Mouse (Mus musculus): Measurements from ENCODE around the gene Lmf1.

The Lmf1 gene

DNA sequence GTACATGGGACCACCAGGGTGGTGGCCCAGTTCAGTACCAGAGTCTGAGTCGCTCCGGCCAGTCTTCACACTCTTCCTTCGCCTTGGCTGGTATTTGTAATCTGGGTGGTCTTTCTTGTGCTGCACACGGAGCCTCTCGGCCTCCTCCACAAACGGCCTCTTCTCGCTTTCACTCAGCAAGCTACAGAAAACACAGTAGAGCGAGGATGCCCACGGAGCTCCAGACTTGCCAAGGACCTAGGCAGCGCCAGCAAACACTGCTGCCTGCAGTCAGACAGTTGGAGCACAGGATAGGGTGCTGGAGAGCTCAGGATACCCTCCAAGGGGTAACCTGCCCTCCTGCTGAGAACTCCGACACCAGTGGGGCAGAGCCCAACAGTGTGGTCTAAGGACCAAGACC is 10.0 kb upstream of the Lmf1 start:
- DNase-seq (ENCODE audit: low spot score), result no peak

DNA sequence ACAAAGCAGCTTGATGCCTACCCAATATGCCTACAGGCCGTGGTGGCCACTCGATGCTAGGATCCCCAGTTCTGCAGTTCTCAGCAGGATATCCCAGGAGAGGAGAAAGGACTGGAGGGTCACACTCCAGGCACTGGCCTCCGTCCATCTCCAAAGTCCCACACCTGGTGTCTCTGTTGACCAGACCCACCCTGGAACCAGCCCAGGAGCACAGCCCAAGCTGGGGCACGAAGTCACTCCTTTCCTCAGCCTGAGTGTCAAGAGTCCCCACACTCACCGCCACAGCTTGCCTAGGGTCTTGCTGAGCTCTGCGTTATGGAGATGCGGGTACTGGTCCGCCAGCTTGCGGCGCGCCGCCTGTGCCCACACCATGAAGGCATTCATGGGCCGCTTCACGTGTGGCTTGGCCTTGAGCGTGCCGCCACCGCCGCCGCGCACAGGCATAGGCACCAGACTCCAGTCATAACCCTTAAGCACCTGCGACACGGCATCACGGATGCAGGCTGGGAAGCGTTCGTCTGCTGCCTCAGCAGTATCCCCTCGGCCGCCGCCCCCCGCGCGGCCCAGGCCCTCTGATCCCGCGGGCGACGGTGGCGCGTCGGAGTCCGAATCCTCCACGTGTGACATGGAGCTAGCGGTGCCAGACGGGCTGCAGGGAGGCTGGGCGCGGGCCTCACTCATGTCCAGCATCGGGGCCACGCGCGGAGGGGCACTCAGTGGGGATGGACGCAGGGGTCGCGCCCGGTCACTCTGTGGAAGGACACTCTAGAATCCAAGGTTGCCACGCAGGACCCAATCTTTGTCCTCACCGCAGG is 8.8 kb upstream of the Lmf1 start:
- no peak for DNase-seq (ENCODE audit: low spot score)

DNA sequence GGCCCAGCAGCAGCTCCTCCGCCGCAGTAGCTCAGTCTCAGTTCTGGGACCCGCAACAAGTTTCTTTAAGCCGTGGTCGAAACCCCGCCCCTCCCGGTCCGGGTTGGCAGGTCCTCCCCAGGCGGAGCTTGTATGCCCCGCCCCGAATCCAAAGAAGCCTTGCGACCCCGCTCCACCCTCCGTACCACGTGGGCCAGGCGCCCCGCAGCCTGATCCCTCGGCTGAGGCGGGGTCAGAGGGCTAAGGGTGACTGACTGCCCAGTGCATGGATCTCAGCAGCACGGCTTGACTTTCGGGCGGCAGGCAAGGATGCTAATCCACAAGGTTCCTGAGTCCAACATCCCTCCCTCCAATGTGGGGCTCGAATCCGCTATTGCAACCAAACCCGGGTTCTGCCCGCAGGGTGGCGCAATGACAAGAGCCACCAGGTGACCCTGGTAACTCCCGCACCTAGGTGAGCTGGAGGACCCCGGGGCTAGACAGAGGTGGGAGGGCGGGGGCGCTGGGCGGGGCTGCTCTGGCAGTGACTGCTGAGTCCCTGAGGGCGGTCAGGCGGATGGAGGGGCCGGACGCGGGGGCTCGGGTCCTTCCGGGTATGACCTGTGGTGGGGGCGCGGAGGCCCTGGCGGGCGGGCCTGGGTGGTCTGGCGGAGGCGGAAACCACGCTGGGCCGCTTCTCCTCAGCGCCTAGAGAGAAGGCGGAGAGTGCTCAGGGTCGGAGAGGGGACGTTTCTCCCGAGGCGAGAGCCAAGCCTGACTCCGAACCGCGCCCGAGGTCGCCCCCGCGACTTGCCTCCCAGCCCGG is 8.0 kb upstream of the Lmf1 start, which contains the start of gene Sox8:
TSS of gene Sox8 (minus strand) at position 39 of the 805 bp plus-strand sequence.
- DNase-seq (ENCODE audit: low spot score), result peak; percentile 84

DNA sequence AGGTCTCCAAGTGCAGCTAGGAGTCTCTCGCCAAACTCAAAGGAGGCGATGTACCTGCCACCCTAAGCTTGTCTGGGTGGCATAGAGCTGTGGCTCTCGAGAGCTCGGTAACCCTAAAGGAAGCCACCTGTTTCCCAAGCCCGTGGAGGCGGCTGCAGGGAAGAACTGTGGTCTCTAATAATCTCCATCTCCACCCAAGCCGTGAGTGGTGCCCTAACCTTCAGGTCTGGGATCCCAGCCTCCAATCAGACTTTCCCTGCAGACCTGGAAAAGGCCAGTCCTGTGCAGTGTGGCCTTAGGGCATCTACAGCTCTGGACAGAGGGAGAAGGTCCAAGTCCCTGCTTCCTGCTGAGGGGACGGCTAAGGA is 7.4 kb upstream of the Lmf1 start:
- DNase-seq (ENCODE audit: low spot score), result no peak

DNA sequence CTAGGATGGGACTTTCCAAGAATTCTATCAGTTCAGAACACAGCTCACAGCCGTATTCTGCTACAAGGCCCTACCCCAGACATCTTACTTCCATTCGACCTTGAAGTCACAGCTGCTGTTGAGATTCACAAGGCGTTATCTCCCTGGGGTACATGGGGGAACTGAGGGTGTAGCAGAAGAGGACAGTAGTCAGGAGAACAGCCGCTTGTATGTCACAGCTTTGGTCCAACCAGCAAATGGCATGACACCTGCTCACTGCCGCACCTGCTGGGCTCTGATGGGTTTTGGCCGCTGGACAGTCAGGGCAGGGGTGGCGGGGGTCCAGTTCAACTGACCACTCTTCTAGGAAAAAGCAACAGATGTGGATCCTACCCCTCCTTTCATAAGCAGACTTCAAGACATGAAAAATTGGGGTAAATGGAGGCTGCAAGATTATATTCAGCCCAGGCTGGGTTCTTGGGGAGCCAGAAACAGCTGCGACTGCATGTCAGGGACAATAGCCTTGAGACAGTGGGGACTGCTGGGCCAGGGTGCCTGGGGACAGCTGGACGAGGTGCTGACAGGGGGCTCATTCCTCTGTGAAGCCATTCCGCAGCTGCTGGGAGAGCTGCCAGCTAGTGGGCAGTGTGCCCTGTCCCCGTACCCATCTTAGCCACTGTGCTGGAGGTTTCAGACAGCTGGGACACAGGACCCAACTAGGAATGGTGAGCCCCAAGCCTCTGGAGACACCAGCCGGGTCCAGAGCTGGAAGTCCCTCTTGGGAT is 3.5 kb upstream of the Lmf1 start:
- no peak for DNase-seq (ENCODE audit: low spot score)

DNA sequence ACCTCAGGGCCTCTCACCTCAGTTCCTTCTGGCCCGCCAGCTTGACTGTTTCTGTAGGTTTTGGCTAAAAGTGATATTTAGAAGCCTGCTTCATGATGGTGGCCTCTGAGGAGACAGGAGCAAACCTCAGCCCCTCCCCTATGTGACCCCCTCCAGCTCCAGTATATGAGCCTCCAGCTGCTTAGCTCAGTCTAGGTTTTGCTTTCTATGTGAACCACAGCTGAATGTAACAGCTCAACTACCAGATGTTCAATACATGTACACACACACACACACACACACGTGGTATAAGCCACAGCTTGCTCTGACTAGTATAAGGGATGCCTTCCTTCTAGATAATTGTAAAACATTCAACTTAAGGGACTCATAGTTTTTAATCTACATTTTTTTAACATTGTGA is 2.9 kb upstream of the Lmf1 start:
- no peak for DNase-seq (ENCODE audit: low spot score)

DNA sequence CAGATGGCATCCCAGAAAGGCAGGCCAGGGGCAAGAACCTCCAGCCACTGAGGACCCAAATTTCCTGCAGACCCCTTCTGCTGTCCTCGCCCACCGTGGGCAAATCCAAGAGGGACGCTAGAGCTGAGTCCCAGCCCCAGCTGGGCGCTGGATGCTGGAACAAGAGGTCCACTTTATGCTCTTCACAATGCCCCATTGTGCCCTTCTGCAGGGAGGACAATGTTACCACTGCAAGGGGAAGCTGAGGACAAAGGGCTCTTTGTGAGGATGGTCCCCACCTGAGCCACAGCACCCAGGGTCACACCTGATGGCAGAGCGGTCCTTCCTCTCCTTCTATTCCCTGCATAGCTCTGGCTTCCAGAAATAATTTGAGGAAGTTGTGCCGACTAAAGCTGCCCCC is 1.6 kb upstream of the Lmf1 start:
- DNase-seq (ENCODE audit: low spot score), result no peak

DNA sequence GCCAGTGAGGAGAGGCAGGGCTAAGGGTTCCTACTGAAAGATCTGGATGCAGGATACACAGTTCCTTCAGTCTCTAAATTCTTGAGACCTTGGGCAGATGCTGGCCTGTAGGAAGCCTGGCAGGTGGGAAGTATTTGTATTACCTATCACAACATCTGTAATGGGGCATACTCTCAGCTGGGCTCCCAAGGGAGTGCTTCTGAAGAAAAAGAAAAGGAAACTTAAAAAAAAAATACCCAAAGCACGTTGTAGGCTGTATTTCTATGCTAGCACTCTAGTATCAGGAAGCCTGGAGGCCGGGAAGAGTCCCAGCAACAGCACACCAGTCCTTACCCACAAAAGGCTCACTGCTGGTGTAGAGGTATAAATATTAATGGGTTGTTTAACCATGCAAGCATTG is 1.2 kb upstream of the Lmf1 start:
- no peak for DNase-seq (ENCODE audit: low spot score)

DNA sequence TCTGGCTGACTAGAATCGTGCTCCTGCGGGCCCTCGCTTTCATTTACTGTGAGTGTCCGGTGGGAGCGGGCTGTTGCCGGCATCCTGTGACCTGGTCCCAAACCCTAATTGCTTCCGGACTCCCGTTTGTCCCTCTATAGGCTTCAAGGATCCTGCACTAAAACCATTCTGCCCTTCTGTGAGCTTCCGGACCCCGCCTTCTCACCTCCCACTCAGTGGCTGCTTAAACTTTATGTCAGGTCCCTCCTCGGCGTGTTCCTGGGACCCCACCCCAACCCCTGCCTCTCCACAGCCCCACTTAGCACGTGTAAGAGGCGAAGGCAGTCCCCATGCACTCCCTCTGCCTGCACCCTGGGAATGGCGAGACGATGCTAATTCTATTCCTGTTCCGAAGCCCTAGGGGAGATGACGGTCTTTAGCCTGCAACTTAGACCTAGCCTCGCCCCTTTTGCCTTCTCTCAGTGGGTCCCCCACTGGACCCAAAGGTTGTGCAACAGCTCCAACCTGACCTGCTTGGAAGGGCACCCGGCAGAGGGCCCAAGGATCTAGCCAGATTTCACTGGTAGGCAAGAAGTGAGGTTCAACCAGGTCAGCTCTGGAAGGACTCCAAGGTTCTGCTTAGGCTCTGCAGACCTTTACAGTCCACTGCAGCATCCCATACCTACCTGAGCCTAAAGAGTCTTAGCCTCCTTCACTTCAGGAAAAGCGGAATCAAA is 605 bp downstream of the Lmf1 start:
- DNase-seq (ENCODE audit: low spot score), result no peak

DNA sequence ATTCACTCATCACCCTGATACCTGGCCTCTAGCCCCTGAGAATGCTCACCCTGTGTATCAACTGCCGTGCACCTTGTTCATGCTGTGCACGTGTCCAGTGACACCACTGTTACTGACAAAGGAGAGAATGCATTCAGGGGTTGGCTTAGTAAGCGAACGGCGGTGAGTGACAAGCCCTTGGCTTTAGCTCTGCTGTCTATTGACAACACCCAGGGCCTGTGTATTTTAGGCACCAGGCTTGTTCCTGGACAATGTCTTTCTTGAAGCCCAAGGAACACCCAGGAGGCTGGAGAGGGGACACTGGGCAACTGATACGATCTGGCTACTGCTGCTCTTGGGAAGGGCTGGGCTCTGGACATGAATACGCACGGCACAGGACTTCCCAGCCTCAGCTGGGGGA is 3.2 kb downstream of the Lmf1 start:
- no peak for DNase-seq (ENCODE audit: low spot score)

DNA sequence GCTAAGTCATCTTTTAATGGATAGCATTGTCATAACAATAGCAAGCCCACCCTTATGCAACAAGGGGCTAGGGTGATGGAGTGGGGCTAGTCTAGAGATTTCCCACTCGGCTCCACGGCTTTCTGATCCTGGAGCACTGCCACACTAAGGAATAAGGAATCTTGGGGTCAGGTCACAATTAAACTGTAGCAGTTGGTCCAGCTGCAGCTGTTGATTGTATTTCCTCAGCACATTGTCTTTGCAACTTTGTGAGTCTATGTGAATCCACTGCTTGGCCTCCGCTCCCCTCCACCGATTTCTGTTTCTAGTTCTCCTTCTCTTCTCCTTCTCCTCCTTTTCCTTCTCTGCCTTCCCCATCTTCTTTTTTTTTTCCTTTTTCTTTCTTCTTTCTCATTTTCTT is 4.2 kb downstream of the Lmf1 start:
- DNase-seq (ENCODE audit: low spot score), result no peak

DNA sequence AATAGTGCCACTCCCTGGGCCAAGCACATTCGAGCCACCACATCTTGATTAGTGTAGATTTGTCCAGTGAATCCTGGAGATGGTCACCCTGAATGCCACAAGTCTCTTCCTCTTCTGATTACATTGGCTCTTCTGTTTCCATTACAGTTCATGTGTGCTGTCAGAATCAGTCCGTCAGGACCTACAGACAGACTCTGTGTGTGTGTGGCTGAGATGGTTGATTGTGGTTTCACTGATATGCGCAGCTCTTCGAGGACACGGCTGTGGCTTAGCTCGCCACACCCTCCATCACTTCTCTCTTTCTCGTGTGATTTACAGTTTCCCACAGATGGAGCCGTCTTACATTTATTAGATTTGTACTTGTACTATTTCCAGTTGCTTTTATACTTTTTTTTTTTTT is 5.0 kb downstream of the Lmf1 start:
- DNase-seq (ENCODE audit: low spot score), result no peak

DNA sequence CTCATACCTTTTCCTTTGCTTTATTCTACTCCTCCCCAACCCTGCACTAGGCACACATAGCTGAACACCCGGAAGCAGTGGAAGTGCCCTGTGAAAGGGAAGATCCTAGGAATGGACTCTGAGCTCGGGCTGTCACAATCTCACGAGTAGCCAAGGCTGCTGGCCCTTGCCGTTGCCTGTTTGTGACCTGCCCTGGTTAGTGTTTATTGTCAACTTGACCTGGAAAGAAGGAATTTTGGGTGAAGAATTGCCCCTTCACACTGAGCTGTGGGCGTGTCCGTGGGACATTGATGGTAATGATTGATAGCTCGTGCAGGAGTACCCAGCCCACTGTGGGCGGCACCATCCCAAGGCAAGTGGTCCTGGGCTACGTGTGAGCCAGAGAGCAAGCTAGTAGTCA is 5.8 kb downstream of the Lmf1 start:
- DNase-seq (ENCODE audit: low spot score), result no peak

DNA sequence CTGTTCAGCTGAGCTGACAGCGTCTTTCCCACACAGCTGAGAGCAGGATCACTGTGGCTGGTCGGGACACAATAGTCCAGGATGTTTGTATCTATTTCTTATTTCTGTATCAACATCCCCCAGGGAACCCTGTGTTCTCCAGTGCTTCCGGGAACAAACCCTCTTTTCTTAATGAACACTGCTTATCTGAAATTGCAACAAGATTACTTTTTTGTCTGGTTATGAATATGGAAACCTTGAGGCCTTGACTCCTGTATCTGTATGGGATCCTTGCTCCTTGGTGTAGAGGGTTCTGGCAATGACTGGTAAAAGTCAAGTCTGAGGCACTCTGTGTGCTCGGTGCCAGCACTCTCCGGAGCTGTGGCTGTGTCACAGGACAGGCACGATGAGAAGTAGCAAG is 11.2 kb downstream of the Lmf1 start:
- no peak for DNase-seq (ENCODE audit: low spot score)

DNA sequence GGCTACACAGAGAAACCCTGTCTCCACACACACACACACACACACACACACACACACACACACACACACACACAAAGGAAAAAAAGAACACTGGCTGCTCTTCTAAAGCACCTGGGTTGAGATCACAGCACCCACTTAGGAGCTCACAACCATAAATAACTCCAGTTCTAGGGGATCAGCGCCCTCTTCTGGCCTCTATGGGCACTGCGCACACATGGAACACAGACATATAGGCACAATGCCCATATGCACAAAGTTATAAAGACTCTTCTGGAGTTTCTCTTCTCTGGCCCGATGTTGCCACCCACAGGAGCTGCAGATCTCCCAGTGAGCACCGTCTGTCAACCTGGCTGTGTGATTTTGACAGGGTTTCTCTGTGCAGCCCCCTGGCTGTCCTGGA is 12.1 kb downstream of the Lmf1 start:
- DNase-seq (ENCODE audit: low spot score), result no peak

DNA sequence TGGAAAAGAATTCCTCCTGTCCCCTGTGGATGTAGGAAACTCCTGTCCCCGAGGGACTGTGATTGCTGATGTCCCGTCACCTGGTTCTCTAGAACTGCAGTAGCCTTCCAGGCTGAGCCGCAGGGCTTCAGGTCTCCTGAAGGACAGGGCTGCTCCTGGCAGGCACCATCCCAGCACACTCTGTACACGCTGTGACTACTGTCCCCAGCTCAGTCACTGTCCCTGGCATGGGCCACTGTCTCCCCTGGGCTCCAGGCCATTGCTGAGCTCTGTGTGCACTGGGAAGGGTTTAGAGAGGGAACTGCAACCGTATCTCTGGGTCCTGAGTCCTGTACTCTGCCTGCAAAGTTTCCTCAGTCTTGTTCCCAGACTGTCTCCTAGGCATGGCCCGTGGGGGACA is 13.5 kb downstream of the Lmf1 start:
- no peak for DNase-seq (ENCODE audit: low spot score)

DNA sequence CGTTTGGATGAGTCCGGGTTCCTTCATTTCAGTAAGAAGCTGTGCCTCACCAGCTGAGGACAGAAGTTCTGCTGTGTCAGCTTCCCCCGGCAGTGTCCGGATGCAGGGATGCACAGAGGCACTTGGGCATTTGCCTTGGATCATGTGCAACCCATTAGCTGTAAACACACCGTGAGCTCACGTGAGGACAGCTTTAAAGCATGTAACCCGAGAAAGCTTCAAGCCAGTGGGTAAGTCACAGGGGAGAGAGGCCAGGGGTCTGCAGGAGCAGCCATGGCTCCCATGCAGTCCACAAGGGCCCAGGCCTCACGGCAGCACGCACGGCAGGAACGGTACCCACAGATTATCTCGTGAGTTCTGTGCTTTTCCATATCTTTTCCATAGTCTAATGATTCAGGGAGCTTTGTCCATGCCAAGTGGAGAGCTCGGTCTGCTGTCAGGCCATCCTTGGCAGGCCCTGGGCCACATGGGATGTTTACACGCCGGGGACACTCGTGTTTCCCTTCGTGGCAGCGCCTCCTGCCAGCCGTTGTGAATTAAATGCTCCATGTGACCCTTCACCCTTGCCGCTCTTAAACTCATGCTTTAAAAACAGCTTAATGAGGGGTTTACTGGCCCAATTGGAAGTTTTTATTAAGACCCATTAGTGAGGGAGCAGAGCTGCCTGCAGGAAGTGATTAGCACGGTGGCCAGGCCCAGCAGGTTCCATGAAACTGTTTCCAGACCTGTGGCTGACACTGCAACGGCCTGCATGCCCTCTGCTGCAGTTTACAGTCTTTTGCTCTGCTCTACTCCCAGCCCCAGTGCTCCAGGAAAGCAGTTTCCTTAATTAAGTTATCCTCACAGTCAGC is 14.8 kb downstream of the Lmf1 start:
- no peak for DNase-seq (ENCODE audit: low spot score)

DNA sequence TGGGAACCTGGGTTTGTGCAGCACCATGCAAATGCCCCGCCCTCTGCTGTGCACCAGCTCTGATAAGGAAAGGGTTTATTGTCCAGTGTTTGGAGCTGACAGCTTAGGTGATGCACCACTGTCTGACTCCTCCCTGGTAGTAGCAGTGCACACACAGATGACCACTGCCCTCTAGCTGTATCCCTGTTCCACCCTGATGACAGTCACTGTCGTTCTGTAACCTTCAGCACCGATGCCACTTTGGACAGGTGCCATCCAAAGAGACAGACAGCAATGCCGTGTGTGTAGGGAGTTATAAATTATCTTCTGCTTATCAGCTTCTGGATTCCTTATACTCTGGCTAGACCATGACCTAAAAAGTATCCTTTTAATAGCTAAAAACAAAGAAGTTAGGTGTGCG is 16.6 kb downstream of the Lmf1 start:
- no peak for DNase-seq (ENCODE audit: low spot score)

DNA sequence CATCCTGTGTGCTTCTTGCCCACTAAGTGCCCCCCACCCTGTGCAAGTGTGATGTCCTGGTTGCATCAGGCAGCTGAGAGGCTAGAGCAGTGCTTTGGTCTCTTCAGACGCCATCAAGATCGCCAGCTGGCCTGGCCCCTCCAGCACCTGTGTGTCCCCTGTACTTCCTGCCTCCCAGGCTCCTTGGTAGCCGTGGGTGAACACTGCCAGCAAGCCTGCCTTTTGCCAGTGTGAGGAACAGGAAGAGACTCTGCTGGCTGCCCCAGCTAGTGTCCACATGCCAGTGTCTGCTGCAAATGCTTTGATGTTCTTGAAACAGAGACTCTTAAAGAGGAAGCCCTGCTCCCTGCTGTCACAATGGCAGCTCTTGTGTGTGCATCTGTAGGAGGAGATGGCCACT is 18.7 kb downstream of the Lmf1 start:
- no peak for DNase-seq (ENCODE audit: low spot score)

DNA sequence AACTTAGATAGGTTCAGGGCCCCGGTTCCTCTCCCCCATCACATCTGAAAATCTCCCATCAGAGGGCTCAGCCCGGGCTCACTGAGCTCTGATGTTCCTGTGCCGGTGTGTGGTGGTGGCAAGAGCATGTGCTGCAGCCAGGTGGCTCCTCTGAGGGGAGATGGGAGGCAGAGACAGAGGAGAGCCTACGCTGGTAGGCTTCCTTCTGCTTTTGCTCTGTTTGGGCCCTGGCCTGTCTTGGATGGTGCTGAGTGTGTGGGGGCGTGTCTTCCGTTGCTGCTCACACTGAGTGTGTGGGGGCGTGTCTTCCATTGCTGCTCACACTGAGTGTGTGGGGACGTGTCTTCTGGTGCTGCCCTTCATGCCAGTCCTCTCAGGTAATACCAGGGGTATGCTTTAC is 23.5 kb downstream of the Lmf1 start:
- DNase-seq (ENCODE audit: low spot score), result no peak

DNA sequence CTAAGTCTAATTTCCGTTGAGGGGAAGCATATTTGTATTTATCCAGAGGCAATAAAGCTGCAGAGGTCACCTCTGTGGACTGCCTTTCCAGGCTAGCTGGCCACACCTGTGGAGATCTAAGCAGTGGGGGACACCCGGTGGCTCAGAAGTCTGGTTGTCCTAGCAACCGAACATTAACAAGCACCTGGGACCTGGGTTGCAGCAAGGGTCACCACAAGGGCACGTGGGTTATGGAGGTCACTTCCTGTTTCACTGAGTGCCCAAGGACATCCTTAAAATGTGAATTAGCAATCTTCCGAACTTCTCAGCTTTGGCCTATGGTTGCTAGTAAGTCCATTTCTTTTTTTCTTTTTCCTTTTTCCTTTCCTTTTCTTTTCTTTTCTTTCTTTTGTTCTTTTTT is 25.3 kb downstream of the Lmf1 start:
- DNase-seq (ENCODE audit: low spot score), result no peak

Measured in ovary, postnatal 36 days (tissue).